Mouse (Mus musculus) adipocyte (in vitro differentiated cells): ENCODE results near the gene Igf2r.

Experiments
- DNase-seq: peaks from one replicate; pipeline ENCODE4 v3.0.0-alpha.2; 2016; ENCODE audit warnings: low spot score

Igf2r gene

DNA sequence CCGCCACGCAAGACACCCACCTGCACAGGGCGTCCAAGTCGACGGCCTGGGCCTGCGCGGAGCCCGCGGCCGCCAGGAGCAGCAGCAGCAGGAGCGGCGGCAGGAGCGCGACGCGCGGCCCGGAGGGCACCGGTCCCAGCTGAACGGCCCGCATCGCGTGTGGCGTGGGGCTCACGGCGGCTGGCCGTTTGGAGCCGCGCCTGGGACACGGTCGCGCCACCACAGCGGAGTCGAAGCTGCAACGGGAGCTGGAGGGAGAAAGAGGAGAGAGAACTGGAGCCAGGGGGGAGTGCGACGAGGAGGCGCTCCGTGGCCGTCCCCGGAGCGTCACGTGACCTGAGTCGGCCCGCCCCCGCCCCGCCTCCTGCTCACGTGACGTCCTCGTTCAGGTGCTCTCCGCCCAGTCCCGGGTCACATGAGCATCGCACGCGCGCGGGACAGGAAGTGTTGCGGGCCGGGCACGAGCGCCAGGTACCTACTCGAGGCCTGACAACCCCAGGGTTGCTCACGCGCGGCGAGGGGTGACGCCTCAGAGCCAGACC, at the start of gene Igf2r:
Gene Igf2r (minus strand): TSS at position 285 of the 542 bp plus-strand sequence.
- peak; percentile 83 for DNase-seq

DNA sequence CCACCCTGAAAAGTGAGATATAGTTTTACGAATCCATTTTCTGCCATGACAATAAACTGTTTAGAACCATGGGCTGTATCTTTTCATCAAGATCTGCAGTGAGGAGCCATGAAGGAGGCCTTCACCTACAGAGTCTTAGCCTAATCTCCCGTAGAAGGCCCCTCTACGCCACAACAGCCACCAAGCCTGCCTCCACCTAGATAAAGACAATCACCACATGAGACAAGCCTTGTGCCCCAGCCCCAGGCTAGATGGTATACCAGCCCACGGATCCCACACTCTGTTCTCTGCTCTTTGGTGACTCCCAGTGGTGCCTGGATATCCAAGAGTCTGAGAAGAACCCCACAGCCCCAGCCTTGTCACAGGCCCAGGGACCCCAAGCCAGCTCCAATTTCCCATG, 46.4 kb upstream of the Igf2r start:
- no peak for DNase-seq

DNA sequence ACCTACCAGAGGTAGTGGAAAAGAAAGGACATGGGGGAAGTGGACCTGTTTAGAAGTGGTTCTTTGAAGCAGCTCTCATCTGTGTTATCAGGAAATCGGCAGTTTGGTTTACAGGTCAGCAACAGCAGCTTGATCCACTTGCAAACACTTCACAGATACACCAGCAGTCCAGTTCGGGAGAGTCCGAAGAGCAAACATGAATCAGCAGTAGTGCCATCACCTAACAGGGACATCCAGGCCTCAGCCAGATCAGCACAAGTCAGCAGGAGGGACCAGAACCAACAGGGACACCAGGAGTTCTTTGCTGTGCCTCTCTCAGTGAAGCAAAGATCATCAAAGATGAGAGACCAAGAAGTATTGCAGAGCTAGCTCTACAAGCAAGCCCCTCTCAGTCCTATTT, 45.0 kb upstream of the Igf2r start:
- DNase-seq: no peak

DNA sequence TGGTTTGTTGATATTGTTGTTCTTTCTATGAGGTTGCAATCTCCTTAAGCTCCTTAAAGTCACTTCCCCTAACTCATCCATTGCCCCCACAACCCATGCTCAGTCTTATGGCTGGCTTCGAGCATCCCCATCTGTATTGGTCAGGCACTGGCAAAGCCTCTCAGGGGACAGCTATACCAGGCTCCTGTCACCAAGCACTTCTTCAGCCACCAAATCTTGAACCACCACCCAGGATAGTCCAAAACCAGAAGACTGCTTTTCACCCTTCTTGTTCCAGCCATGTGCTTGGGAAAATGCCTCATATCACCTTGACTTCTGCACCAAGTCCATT, 41.5 kb upstream of the Igf2r start:
- no peak for DNase-seq

DNA sequence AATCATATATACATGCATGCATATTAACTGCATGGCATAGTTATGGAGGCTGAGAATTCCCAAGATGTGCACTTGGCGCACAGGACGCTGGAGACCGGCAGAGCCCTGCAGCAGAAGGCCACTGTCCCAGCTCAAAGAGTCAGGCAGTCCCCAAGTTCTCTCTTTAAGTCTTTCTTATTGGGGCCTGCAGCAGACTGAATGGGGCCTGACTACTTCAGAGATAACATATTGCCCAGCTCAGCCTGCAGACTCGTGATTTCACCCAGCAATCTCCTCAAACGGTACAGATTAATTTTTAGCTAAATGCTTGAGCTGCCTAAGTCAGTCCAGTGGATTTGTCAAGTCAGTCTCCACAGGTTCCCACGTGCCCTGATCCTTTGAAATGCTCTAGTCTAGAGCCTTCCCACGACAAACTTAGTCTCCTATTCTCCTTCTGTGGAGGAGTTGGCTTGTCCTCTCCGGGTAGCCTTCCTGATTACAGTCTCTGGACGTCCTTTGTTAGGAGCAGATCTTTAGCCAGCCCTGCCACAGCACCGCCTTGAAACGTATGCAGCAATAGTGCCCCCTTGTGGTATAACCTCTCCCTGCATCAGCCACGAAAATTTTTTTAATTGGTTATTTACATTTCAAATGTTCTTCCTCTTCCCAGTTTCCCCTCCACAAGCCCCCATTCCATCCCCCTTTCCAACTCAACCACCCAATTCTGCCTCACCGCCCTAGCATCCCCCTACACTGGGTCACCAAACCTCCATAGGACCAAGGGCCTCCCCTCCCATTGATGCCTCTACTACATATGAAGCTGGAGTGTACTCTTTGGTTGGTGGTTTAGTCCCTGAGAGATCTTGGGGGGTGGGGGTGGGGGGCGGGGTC, 40.9 kb upstream of the Igf2r start:
- peak; percentile 89 for DNase-seq

DNA sequence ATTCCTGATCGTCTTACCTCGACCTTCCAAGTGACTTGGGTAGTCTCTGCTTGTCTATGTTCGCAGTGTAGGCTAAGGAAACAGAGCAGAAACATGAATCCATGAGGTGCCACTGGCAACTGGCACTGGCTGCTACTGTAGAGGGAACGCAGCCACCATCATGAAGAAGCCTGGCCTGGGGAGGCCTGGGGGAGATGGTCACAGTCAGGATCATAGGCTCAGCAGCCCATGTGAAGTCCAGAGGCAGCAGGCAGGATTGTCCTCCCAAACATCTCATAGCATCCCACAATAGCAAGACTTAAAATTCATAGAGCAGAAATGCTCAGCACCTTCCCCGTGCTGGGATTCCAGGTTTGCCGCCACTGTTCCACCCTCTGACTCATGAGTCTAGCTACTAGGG, 39.4 kb upstream of the Igf2r start:
- DNase-seq: no peak

DNA sequence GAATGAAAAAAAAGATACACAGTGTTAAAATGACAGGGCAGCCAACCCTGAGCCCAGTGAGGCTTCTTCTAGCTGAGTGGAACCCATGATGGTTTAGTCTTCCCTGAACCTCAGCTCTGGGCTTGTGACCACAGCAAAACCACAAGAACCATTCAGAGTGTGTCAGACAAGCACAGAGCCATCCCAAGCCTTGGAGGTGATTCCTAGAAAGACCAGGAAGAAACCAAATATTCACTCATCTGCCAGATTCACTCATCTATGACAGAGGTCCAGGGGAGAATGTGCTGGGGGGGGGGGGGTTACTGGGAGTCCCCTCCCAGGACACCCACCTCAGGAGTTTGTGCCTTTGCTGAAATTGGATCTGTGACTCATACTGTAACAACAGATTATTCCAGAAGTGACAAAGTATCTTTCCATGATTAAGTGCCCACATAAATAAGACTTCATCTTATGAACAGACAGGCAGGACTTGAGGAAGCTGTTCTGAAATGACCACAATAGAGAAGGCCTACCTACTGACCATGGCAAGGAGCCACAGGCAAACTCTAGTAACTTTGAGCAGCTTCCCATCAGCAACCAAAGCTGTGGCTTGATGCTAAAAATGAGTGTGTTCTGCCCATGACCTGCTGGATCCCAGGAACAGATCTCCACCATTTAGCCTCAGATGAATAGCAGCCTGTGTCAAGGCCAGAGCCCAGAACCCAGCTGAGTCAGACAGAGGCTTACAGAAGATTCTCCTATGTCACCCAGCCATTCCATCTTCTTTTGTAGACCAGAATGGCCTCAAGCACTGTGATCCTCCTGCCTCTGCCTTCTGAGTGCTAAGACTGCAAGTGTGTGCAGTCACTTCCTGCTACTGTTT, 35.4 kb upstream of the Igf2r start:
- DNase-seq: no peak

DNA sequence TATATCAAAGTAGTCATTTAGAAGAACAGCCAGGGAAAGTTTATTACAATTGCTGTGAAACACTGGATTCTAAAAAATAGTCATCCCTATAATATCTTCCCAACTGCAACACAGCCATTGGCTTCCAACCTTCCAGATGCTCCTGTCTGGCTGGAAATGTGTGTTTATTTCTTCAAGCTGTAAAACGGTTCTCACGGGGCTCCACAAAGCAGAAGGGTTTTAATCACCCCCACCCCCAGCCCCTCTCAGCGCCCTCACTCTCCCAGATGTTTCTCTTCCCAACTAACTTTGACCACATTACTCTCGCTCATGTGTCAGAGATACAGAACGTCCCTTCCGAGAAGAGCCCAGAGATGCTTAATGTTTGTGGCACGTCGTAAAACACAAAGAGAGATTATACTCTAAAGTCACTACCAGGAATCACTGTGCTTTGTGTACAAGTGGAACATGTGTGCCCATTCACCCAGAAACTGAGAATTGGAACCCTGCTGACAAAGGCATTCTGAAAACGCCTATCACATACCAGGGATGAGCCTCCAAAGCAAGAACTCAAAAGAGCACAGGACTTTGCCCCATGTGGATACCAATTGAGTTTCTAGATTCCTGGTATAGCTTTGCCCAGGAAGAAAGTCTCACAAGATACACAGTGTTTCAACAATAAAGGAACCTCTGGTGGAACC, 32.5 kb upstream of the Igf2r start:
- no peak for DNase-seq

DNA sequence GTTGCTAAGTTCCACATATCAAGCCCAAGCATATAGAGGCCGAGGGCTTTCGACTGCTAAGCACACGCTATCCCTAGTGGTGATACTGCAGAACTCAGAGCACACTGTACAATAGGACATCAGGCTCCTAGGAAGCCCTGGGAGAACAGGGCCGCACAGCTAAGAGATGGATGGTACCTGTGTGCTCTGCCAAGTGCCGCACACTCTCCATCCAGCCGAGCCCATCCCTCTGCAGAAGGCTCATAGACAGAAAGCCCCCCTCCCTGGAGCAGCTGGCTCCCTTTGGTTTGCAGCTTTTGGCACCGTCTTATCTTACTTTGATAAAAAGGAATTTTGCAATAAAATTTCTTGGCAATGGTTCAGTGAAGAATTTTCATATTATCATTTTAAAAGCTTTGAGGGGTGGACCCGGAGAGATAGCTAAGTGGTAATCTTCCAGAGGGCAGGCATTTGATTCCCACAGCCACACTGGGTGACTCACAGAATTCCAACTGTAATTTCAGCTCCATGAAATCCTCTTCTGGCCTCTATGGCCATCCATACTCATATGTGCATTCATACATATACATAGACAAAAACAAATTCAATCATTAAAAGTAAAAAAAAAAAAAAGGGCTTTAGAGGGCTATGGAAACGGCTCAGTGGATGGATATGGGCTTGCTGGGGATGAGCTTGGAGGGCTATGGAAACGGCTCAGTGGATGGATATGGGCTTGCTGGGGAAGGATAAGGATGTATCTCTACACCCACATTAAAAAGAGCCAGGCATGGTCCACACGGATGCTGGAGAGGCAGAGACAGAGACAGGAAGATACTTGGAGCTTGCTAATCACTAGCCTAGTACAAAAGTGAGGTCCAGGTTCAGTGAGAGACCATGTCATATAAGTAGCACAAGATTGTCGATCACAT, 30.2 kb upstream of the Igf2r start:
- DNase-seq: no peak

DNA sequence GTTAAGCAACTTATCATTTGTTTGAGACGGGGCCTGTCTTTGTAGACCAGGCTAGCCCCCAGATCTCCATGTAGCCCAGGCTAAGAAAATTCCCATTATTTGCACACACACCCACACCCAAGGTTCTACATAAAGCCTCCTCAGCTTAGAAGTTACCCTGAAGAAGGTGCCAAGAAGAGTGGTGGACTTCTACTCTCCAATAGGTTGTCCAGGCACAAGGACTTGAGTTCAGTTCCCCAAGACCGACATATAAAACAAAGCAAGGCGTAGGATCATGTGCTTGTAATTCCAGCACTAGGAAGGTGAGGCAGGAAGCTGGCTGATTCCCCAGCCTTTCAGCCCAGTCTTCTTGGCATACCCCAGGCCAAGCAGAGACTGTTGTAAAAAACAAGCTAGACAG, 29.1 kb upstream of the Igf2r start:
- DNase-seq: no peak

DNA sequence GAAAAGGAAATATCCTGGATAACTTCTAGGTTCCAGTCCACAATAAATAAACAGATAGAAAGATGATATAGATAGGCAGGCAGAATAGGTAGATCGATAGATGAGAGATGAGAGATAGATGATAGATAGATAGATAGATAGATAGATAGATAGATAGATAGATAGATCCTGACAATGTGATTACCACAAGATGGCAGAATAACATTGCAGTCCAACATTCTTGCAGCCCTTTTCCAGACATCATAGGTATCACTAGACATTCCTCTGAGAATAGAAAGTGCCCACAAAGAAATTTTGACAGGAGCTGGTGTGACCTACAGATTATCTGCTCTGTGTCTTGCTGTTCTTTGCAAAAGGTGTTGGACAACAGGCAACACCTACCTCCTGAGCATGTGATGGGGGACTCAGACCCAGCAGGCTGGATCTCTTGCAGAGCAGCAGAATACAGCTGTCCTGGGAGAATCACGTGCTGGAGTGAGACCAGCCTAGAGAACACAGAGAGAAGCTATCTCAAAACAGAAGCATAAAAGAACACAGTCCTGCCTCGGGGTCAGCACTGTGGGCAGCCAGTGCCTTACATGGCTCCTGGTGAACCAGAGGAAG, 28.1 kb upstream of the Igf2r start:
- DNase-seq: no peak

DNA sequence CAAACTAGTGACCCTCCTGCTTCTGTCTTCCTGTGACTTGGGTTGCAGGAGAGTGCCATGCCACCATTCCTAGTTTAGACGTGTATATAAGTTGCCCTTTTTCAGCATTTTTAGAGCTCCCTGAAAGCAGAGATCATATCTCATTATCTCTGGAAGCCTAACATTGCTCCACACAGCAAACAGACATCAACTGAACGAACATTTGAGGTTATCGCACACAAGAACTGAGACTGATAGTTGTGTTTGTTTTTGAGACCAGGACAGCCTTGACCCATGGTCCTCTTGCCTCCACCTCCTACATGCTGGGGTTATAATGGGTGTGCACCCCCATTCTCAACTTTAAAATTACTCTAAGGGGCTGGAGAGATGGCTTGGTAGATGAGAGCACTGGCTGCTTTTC, 27.2 kb upstream of the Igf2r start:
- DNase-seq: no peak

DNA sequence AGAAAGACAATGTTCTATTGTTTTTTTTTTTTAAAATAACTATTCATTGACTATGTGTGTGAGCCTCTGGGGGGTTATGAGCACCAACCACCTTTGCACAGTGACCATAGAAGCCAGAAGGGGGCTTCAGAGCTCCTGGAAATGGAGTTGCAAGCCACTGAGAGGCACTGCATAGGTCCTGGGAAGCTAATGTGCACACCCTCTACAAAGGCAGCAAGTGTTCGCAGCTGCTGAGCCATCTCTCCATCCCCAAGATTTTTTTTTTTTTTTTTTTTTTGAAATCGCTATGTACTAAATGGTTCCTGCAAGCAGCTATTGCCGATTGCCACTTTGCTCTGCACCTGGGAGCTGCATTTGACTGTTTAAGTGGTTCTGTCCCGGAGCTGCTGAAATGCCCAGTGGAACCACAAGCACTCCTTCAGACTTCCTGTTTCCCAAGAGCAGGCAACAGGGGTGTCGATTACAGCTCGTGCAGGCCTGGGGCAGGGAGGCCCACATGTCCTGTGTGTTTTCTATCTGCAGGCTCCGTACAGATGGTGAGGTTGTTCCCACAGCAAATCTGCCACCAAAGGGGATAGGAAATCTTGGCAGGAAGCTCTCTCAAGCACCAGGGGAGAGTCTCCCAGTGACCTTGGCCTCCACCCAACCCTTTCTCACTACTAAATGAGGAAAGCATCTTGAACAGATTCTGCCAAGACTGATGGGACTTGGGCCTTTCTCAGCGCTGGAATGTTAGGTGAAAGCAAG, 24.4 kb upstream of the Igf2r start:
- DNase-seq: peak; percentile 96

DNA sequence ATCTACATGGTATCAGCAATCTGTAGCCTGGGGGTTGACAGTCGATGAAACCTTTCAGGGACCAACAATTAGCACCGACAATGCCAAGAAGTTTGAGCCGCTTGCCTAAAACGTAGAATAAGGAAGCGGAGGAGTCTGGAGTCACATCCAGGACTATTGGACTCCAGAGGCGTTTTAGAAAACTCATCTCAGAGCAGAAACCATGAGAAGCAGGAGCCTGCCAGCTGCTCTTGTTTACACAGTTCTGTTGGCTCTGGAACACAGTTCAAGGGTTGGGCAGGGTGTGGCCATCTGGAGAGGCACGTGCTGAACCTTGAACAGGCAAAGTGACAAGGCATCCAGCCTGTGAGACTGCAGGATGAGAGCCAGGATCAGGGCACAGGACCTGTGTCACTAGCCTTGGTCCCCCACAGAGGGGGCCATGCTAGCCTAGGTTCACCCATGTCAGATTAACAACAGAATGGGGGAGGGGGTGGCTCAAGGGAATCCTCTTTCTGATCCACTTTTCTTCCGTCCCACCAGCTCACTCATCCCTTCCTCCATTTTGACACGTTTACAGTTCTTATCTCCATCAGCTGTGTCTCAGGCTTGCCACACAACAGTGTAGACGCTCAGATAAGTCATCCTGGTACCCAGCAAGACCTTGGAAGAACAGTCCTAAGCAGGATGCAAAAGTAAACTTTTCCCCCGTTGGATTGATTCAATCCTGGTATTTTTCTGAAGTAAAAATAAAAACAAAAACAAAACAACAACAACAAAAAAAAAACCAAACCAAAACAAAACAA, 23.1 kb upstream of the Igf2r start:
- peak; percentile 99 for DNase-seq

DNA sequence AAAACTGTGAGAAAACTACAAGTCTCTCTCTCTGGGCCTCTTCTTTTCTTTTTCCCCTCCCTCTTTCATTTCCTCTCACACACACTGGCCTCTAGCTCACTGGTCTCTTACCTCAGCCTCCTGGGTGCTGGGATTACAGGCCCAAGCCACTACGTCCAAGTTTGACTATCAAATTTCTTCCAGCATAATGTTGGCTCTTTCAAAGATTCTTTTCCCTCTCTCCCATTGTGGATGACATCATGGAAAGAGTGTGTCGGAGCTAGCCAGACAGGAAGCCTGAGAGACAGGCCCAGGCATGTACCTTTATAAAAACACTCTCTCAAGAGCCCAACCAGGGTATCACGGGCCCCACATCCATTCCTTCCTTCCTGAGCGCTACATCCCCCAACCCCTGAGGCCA, 22.0 kb upstream of the Igf2r start:
- DNase-seq: peak; percentile 80

DNA sequence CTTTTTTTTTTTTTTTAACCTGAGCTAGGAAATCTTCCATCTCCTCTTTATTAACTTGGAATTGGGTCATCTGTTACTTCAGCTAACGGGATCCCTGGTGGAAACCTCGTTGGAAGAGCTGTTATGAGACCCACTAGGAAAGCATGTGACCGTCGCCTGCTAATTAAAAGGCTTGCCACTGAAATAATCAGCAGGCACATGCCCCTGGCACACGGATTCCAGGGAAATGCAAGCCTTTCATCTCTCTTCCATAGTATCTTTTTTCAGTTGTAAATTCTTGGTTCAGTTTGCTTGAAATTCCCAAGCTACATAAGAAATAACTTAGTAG, 21.6 kb upstream of the Igf2r start:
- DNase-seq: peak; percentile 24

DNA sequence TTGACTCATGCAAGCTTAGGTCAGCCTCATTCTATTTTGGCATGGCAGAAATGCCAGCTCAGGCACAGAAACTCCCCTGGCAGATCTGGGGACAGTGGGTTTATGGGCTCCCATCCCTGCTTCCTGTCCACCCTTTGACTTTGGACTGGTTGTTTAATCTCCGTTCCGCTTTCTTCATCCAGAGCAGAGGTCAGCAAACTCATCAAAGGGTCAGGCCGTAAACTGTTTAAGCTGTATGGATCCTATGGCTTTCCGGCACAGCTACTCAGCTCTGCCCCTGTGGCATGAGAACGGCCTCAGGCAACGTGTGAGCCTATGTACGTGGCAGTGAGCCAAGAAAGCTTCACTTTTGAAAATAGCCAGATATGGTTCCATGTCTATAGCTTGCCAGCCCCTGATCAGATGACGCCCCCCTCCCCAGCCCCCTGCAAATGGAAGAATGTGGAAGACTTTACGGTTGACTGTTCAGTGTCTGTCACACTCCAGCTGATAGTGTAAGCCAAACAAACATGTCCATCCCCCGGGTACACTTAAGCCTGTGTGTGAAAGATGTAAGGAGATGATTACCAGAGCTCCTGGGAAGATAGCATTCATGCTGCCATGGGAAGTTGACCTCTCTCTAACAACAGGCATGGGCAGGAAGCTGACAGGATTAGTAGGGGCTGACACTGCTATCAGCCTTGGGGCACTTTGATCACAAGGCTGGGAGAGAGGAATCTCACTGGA, 21.1 kb upstream of the Igf2r start:
- DNase-seq: peak; percentile 27

DNA sequence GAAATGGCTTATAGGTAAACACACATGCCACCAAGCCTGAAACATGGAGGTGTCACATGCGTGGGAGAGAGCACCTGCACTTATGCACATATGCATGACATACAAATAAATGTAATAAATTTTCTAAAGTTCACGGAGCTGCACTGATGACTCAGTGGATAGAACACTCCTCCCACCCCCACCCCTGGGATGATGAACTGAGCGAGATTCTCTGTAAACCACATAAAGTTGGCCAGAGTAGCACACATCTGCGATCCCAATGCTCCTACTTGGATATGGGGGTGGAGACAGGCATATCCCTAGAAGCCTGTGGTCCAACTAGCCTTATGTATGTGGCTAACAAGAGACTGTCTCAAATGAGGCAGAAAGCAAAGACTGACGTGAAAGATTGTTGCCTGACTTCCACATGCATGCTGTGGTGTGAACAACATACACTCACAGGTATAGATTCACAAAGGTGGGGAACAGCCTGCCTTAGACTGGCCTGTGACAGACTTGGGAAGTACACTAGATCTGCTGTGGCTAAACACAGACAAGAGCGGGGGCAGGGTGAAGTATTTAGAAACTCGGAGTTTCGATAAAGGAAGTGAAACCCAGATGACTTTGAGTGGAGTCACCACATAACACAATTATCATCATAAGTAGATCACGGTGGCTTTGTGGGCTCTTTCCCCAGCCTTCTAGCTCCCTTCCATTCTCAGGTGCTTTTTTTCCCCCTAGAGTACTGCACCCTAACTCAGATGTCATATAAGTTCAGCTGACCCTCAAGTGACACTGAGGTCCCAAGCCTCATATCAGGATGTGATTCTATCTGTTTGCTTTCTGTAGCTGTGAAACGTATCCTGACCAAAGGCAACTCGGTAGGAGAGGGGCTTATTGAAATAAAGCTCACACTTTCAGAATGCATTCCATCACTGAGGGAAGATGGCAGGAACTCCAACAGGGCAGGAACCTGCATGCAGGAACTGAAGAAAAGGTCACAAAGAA, 13.7 kb upstream of the Igf2r start:
- peak; percentile 74 for DNase-seq
